Mouse (Mus musculus) hematopoietic multipotent progenitor cell, adult 10-12 weeks (in vitro differentiated cells): ENCODE data around the gene Mrpl45. TPM values are rescaled to one million over a fixed set of nuclear protein-coding genes. Genes with fewer than 3 reads are reported as not detected.

Experiments
- polyA plus RNA-seq: library from polyadenylated mRNA; stranded (reverse); fragments of >175 nt; gene quantifications from 2 replicates; pipeline ENCODE4 v1.2.3, GENCODE M21; 2012; ENCODE audit warnings: low replicate concordance

The Mrpl45 gene
- 2.9 and 5.0 TPM in 2 replicates for polyA plus RNA-seq

GRCm38 (mm10) chr11:97315504-97316503 lies at the start of gene Mrpl45:
Mrpl45 (plus strand) TSS chr11:97315716.

GRCm38 (mm10) chr11:97280216-97280861 lies 35.2 kb upstream of the Mrpl45 start, which contains the start of gene Npepps:
Npepps (minus strand) TSS chr11:97280638.

GRCm38 (mm10) chr11:97352027-97352684 lies 36.6 kb downstream of the Mrpl45 start, which contains the start of gene Gpr179:
Gpr179 (minus strand) TSS chr11:97352077.

GRCm38 (mm10) chr11:97361948-97362648 lies 46.6 kb downstream of the Mrpl45 start, which contains the start of gene Socs7:
Socs7 (plus strand) TSS chr11:97362551.

Other genes with a start within 250 kb of the Mrpl45 start
- 24.3 and 88.8 TPM in 2 replicates for gene Tbx21, start 200.4 kb upstream of the Mrpl45 start, polyA plus RNA-seq
- 15.4 and 60.6 TPM in 2 replicates for gene Tbkbp1, start 164.2 kb upstream of the Mrpl45 start, polyA plus RNA-seq
- 17.7 and 26.9 TPM in 2 replicates for gene Kpnb1, start 127.8 kb upstream of the Mrpl45 start, polyA plus RNA-seq
- gene Npepps, start 35.1 kb upstream of the Mrpl45 start, polyA plus RNA-seq = 26.5 and 35.4 TPM in 2 replicates
- 0.07 and 0.11 TPM in 2 replicates for gene Gpr179, start 36.4 kb downstream of the Mrpl45 start, polyA plus RNA-seq
- 5.4 and 8.4 TPM in 2 replicates for gene Socs7, start 46.8 kb downstream of the Mrpl45 start, polyA plus RNA-seq
- gene Arhgap23, start 99.8 kb downstream of the Mrpl45 start, polyA plus RNA-seq = 19.2 and 20.8 TPM in 2 replicates
- not detected in 2 replicates for gene 4933428G20Rik, start 184.6 kb downstream of the Mrpl45 start, polyA plus RNA-seq